Mouse (Mus musculus): ENCODE results near the gene Xpc. TPM values are rescaled to one million over a fixed set of nuclear protein-coding genes. Genes with fewer than 3 reads are reported as not detected.

The Xpc gene
- 16.9 and 20.5 TPM in 2 replicates for polyA plus RNA-seq (2014; fragmentation: Nextera tagmentation; extraction: Ambion mirVana)

- peak within 1 kb of the TSS; percentile 74 for H3K9ac ChIP-seq (replicated peaks; ENCODE audit: low read depth, low read length)
- no peaks in the 10 kb centered on the region for H3K9me3 ChIP-seq (ENCODE audit: control insufficient read depth, low read length)
- peak within 1 kb of the TSS; percentile 65 for H3K27ac ChIP-seq (ENCODE audit: low read depth, low read length)
- H3K36me3 ChIP-seq (ENCODE audit: control insufficient read depth, insufficient read depth, low read length): peaks cover 14% of the 10 kb centered on the region
- H3K4me3 ChIP-seq (ENCODE audit: low read depth, low read length): peak within 1 kb of the TSS; percentile 75
- peak within 1 kb of the TSS; percentile 81 for H3K4me2 ChIP-seq (ENCODE audit: low read depth, low read length)
- under 1% methylated on average over 80 of the region's 80 CpGs for WGBS
- H3K4me1 ChIP-seq (ENCODE audit: control insufficient read depth, insufficient read depth, low read length): peaks cover 11% of the 10 kb centered on the region; the same call in 1 of the 2 replicates
- peak; percentile 97 for ATAC-seq (ENCODE audit: low read depth)
- H3K27me3 ChIP-seq (ENCODE audit: control insufficient read depth, insufficient read depth, low read length): no peaks in the 10 kb centered on the region
Observed at GRCm38 (mm10) chr6:91515545-91516449, at the start of gene Xpc, which contains the start of gene Lsm3. Gene Xpc, minus strand, starts transcription at chr6:91515888. Gene Lsm3, plus strand, starts transcription at chr6:91515928.

- WGBS: 80% methylated on average over 3 of the region's 3 CpGs
- H3K9ac ChIP-seq (replicated peaks; ENCODE audit: low read depth, low read length): no peak overlapping the region
- no peaks in the 10 kb centered on the region for H3K4me1 ChIP-seq (ENCODE audit: control insufficient read depth, insufficient read depth, low read length)
- no peak for ATAC-seq (ENCODE audit: low read depth)
- no peak overlapping the region for H3K27ac ChIP-seq (ENCODE audit: low read depth, low read length)
- H3K36me3 ChIP-seq (ENCODE audit: control insufficient read depth, insufficient read depth, low read length): no peaks in the 10 kb centered on the region
- no peaks in the 10 kb centered on the region for H3K27me3 ChIP-seq (ENCODE audit: control insufficient read depth, insufficient read depth, low read length)
- H3K9me3 ChIP-seq (ENCODE audit: control insufficient read depth, low read length): no peaks in the 10 kb centered on the region
- H3K4me2 ChIP-seq (ENCODE audit: low read depth, low read length): no peak overlapping the region
- H3K4me3 ChIP-seq (ENCODE audit: low read depth, low read length): no peak overlapping the region
Observed at GRCm38 (mm10) chr6:91563031-91563430, 47.3 kb upstream of the Xpc start.

GRCm38 (mm10) chr6:91560186-91560585, 44.5 kb upstream of the Xpc start:
- H3K4me2 ChIP-seq (ENCODE audit: low read depth, low read length): no peak overlapping the region
- ATAC-seq (ENCODE audit: low read depth): no peak
- no peak overlapping the region for H3K4me3 ChIP-seq (ENCODE audit: low read depth, low read length)
- H3K27ac ChIP-seq (ENCODE audit: low read depth, low read length): no peak overlapping the region
- 95% methylated on average over 3 of the region's 3 CpGs for WGBS
- no peaks in the 10 kb centered on the region for H3K4me1 ChIP-seq (ENCODE audit: control insufficient read depth, insufficient read depth, low read length)
- no peak overlapping the region for H3K9ac ChIP-seq (replicated peaks; ENCODE audit: low read depth, low read length)
- no peaks in the 10 kb centered on the region for H3K36me3 ChIP-seq (ENCODE audit: control insufficient read depth, insufficient read depth, low read length)
- H3K9me3 ChIP-seq (ENCODE audit: control insufficient read depth, low read length): no peaks in the 10 kb centered on the region
- H3K27me3 ChIP-seq (ENCODE audit: control insufficient read depth, insufficient read depth, low read length): no peaks in the 10 kb centered on the region

- H3K4me1 ChIP-seq (ENCODE audit: control insufficient read depth, insufficient read depth, low read length): no peaks in the 10 kb centered on the region
- no peak overlapping the region for H3K4me3 ChIP-seq (ENCODE audit: low read depth, low read length)
- ATAC-seq (ENCODE audit: low read depth): no peak
- no peaks in the 10 kb centered on the region for H3K36me3 ChIP-seq (ENCODE audit: control insufficient read depth, insufficient read depth, low read length)
- no peak overlapping the region for H3K27ac ChIP-seq (ENCODE audit: low read depth, low read length)
- 71% methylated on average over 4 of the region's 4 CpGs for WGBS
- no peak overlapping the region for H3K4me2 ChIP-seq (ENCODE audit: low read depth, low read length)
- H3K9ac ChIP-seq (replicated peaks; ENCODE audit: low read depth, low read length): no peak overlapping the region
- no peaks in the 10 kb centered on the region for H3K27me3 ChIP-seq (ENCODE audit: control insufficient read depth, insufficient read depth, low read length)
- H3K9me3 ChIP-seq (ENCODE audit: control insufficient read depth, low read length): no peaks in the 10 kb centered on the region
Observed at GRCm38 (mm10) chr6:91559371-91559770, 43.7 kb upstream of the Xpc start.

- no peak for ATAC-seq (ENCODE audit: low read depth)
- Histone ChIP-seq H3K4me2 (ENCODE audit: low read depth, low read length) (no peak overlapping the region), H3K9ac (replicated peaks; ENCODE audit: low read depth, low read length) (no peak overlapping the region), H3K9me3 (ENCODE audit: control insufficient read depth, low read length) (no peaks in the 10 kb centered on the region), H3K4me3 (ENCODE audit: low read depth, low read length) (no peak overlapping the region), H3K4me1 (ENCODE audit: control insufficient read depth, insufficient read depth, low read length) (no peaks in the 10 kb centered on the region), H3K27ac (ENCODE audit: low read depth, low read length) (no peak overlapping the region), H3K27me3 (ENCODE audit: control insufficient read depth, insufficient read depth, low read length) (no peaks in the 10 kb centered on the region), H3K36me3 (ENCODE audit: control insufficient read depth, insufficient read depth, low read length) (no peaks in the 10 kb centered on the region)
- WGBS: 70% methylated on average over 1 of the region's 1 CpGs
Observed at GRCm38 (mm10) chr6:91558565-91558964, 42.9 kb upstream of the Xpc start.

- no peak overlapping the region for H3K27ac ChIP-seq (ENCODE audit: low read depth, low read length)
- H3K9ac ChIP-seq (replicated peaks; ENCODE audit: low read depth, low read length): no peak overlapping the region
- no peaks in the 10 kb centered on the region for H3K36me3 ChIP-seq (ENCODE audit: control insufficient read depth, insufficient read depth, low read length)
- no peaks in the 10 kb centered on the region for H3K9me3 ChIP-seq (ENCODE audit: control insufficient read depth, low read length)
- H3K4me2 ChIP-seq (ENCODE audit: low read depth, low read length): no peak overlapping the region
- ATAC-seq (ENCODE audit: low read depth): no peak
- H3K4me1 ChIP-seq (ENCODE audit: control insufficient read depth, insufficient read depth, low read length): no peaks in the 10 kb centered on the region
- no peak overlapping the region for H3K4me3 ChIP-seq (ENCODE audit: low read depth, low read length)
- 69% methylated on average over 3 of the region's 3 CpGs for WGBS
- no peaks in the 10 kb centered on the region for H3K27me3 ChIP-seq (ENCODE audit: control insufficient read depth, insufficient read depth, low read length)
Observed at GRCm38 (mm10) chr6:91552693-91553092, 37.0 kb upstream of the Xpc start.

- WGBS: 88% methylated on average over 3 of the region's 3 CpGs
- ATAC-seq (ENCODE audit: low read depth): no peak
- no peaks in the 10 kb centered on the region for H3K27me3 ChIP-seq (ENCODE audit: control insufficient read depth, insufficient read depth, low read length)
- no peak overlapping the region for H3K4me3 ChIP-seq (ENCODE audit: low read depth, low read length)
- no peaks in the 10 kb centered on the region for H3K9me3 ChIP-seq (ENCODE audit: control insufficient read depth, low read length)
- H3K27ac ChIP-seq (ENCODE audit: low read depth, low read length): no peak overlapping the region
- no peaks in the 10 kb centered on the region for H3K36me3 ChIP-seq (ENCODE audit: control insufficient read depth, insufficient read depth, low read length)
- no peaks in the 10 kb centered on the region for H3K4me1 ChIP-seq (ENCODE audit: control insufficient read depth, insufficient read depth, low read length)
- no peak overlapping the region for H3K4me2 ChIP-seq (ENCODE audit: low read depth, low read length)
- H3K9ac ChIP-seq (replicated peaks; ENCODE audit: low read depth, low read length): no peak overlapping the region
Observed at GRCm38 (mm10) chr6:91551671-91552070, 36.0 kb upstream of the Xpc start.

- H3K27ac ChIP-seq (ENCODE audit: low read depth, low read length): no peak overlapping the region
- H3K4me1 ChIP-seq (ENCODE audit: control insufficient read depth, insufficient read depth, low read length): no peaks in the 10 kb centered on the region
- no peaks in the 10 kb centered on the region for H3K27me3 ChIP-seq (ENCODE audit: control insufficient read depth, insufficient read depth, low read length)
- no peaks in the 10 kb centered on the region for H3K36me3 ChIP-seq (ENCODE audit: control insufficient read depth, insufficient read depth, low read length)
- no peak overlapping the region for H3K9ac ChIP-seq (replicated peaks; ENCODE audit: low read depth, low read length)
- WGBS: 81% methylated on average over 5 of the region's 5 CpGs
- no peak for ATAC-seq (ENCODE audit: low read depth)
- H3K9me3 ChIP-seq (ENCODE audit: control insufficient read depth, low read length): no peaks in the 10 kb centered on the region
- H3K4me3 ChIP-seq (ENCODE audit: low read depth, low read length): no peak overlapping the region
- no peak overlapping the region for H3K4me2 ChIP-seq (ENCODE audit: low read depth, low read length)
Observed at GRCm38 (mm10) chr6:91549621-91550020, 33.9 kb upstream of the Xpc start.

GRCm38 (mm10) chr6:91547313-91547712, 31.6 kb upstream of the Xpc start:
- Histone ChIP-seq H3K9me3 (ENCODE audit: control insufficient read depth, low read length) (no peaks in the 10 kb centered on the region), H3K36me3 (ENCODE audit: control insufficient read depth, insufficient read depth, low read length) (no peaks in the 10 kb centered on the region), H3K9ac (replicated peaks; ENCODE audit: low read depth, low read length) (no peak overlapping the region), H3K4me1 (ENCODE audit: control insufficient read depth, insufficient read depth, low read length) (no peaks in the 10 kb centered on the region), H3K27ac (ENCODE audit: low read depth, low read length) (no peak overlapping the region), H3K27me3 (ENCODE audit: control insufficient read depth, insufficient read depth, low read length) (no peaks in the 10 kb centered on the region), H3K4me3 (ENCODE audit: low read depth, low read length) (no peak overlapping the region), H3K4me2 (ENCODE audit: low read depth, low read length) (no peak overlapping the region)
- WGBS: 51% methylated on average over 1 of the region's 1 CpGs
- ATAC-seq (ENCODE audit: low read depth): no peak

Data from neural tube, embryonic 14.5 days (tissue).